Mouse (Mus musculus): ENCODE data around the gene Tfam. TPM values are rescaled to one million over a fixed set of nuclear protein-coding genes. Genes with fewer than 3 reads are reported as not detected.

Tfam gene
- total RNA-seq, 2 experiments from 2014 or later: 39.5 to 43.6 TPM

GRCm38 (mm10) chr10:71237516-71238239, 402 bp downstream of the Tfam start:
- intact Hi-C loops (cut with DNase I): loop anchor here (5.0 kb wide), 1 partner anchor 45 kb away; no protein-coding TSS in a partner anchor
- DNase-seq (ENCODE audit: low spot score in 2 of 2): peak; percentile 92 to 97

GRCm38 (mm10) chr10:71234071-71234470, 4.0 kb downstream of the Tfam start:
- DNase-seq (ENCODE audit: low spot score in 2 of 2): no peak
- intact Hi-C loops (cut with DNase I): no loop called here

GRCm38 (mm10) chr10:71225894-71226293, 12.2 kb downstream of the Tfam start:
- intact Hi-C loops (cut with DNase I): loop anchor here (10.0 kb wide), 1 partner anchor 911 kb away; no protein-coding TSS in a partner anchor
- peak; percentile 78 to 81 for DNase-seq (ENCODE audit: low spot score in 2 of 2)

- intact Hi-C loops (cut with DNase I): loop anchor here (10.0 kb wide), 1 partner anchor 908 kb away; no protein-coding TSS in a partner anchor
- no peak for DNase-seq (ENCODE audit: low spot score in 2 of 2)
These were observed 15.0 kb downstream of the Tfam start for GRCm38 (mm10) chr10:71223101-71223500.

GRCm38 (mm10) chr10:71222639-71223038, 15.4 kb downstream of the Tfam start:
- DNase-seq (ENCODE audit: low spot score in 2 of 2): no peak
- intact Hi-C loops (cut with DNase I): loop anchor here (10.0 kb wide), 1 partner anchor 908 kb away; no protein-coding TSS in a partner anchor

GRCm38 (mm10) chr10:71218228-71218892, 19.7 kb downstream of the Tfam start:
- peak; percentile 85 for DNase-seq (ENCODE audit: low spot score in 2 of 2)
- intact Hi-C loops (cut with DNase I): loop anchor here (5.0 to 10.0 kb wide), 4 partner anchors 241 to 654 kb away; no protein-coding TSS in a partner anchor

GRCm38 (mm10) chr10:71215996-71216395, 22.1 kb downstream of the Tfam start:
- DNase-seq (ENCODE audit: low spot score in 2 of 2): no peak
- intact Hi-C loops (cut with DNase I): loop anchor here (5.0 to 10.0 kb wide), 4 partner anchors 239 to 651 kb away; no protein-coding TSS in a partner anchor

GRCm38 (mm10) chr10:71201512-71201911, 36.6 kb downstream of the Tfam start:
- intact Hi-C loops (cut with DNase I): no loop called here
- DNase-seq (ENCODE audit: low spot score in 2 of 2): no peak

- intact Hi-C loops (cut with DNase I): no loop called here
- DNase-seq (ENCODE audit: low spot score in 2 of 2): no peak
These were observed 37.1 kb downstream of the Tfam start for GRCm38 (mm10) chr10:71200964-71201363.

GRCm38 (mm10) chr10:71198676-71199075, 39.4 kb downstream of the Tfam start:
- no peak for DNase-seq (ENCODE audit: low spot score in 2 of 2)

GRCm38 (mm10) chr10:71197036-71197785, 40.9 kb downstream of the Tfam start:
- DNase-seq (ENCODE audit: low spot score in 2 of 2): no peak
- intact Hi-C loops (cut with DNase I): no loop called here

More at GRCm38 (mm10) chr10:71198676-71199075, 39.4 kb downstream of the Tfam start:
- intact Hi-C loops (cut with DNase I): no loop called here

GRCm38 (mm10) chr10:71195501-71195900, 42.6 kb downstream of the Tfam start:
- intact Hi-C loops (cut with DNase I): no loop called here
- DNase-seq (ENCODE audit: low spot score in 2 of 2): no peak

GRCm38 (mm10) chr10:71194713-71195112, 43.4 kb downstream of the Tfam start:
- intact Hi-C loops (cut with DNase I): no loop called here
- no peak for DNase-seq (ENCODE audit: low spot score in 2 of 2)

- intact Hi-C loops (cut with DNase I): no loop called here
These were observed 44.8 kb downstream of the Tfam start for GRCm38 (mm10) chr10:71193319-71193718.

GRCm38 (mm10) chr10:71192886-71193285, 45.2 kb downstream of the Tfam start:
- intact Hi-C loops (cut with DNase I): no loop called here
- no peak for DNase-seq (ENCODE audit: low spot score in 2 of 2)

More at GRCm38 (mm10) chr10:71193319-71193718, 44.8 kb downstream of the Tfam start:
- DNase-seq (ENCODE audit: low spot score in 2 of 2): no peak

- intact Hi-C loops (cut with DNase I): no loop called here
- no peak for DNase-seq (ENCODE audit: low spot score in 2 of 2)
These were observed 49.4 kb downstream of the Tfam start for GRCm38 (mm10) chr10:71188681-71189080.

- no peak for DNase-seq (ENCODE audit: low spot score in 2 of 2)
- intact Hi-C loops (cut with DNase I): no loop called here
These were observed 53.0 kb downstream of the Tfam start for GRCm38 (mm10) chr10:71185059-71185458.

GRCm38 (mm10) chr10:71183339-71184031, 54.6 kb downstream of the Tfam start:
- no peak for DNase-seq (ENCODE audit: low spot score in 2 of 2)
- intact Hi-C loops (cut with DNase I): no loop called here

- DNase-seq (ENCODE audit: low spot score in 2 of 2): no peak
- intact Hi-C loops (cut with DNase I): no loop called here
These were observed 56.1 kb downstream of the Tfam start for GRCm38 (mm10) chr10:71181931-71182330.

Measured in left cerebral cortex, postnatal 25 days (tissue).